23 mouse cellular contexts compared by ENCODE assay signal in genomic region chr1:133355912-133356311, GRCm38 (mm10). TPM values are rescaled to one million over a fixed set of nuclear protein-coding genes. Genes with fewer than 3 reads are reported as not detected.
A peak's percentile ranks its signal among the peaks of the same experiment; 100 is the strongest.
DNase-seq lines count a peak whose midpoint lies in the region; ATAC-seq and TF ChIP-seq lines count a peak whose summit lies in the region.
"Had no signal": no experiment of that assay in that cellular context is flagged by ENCODE, and none has a peak within 500 bp of the region (broad histone marks: within the 10 kb centered on the region; RNA-seq: fewer than 3 reads in every experiment).

No protein-coding gene starts in this region.

- TF ChIP-seq CTCF in lung, postnatal 0 days (IDR thresholded peaks at IDR 0.05), result no peak

- DNase-seq in heart, adult 8-10 months (ENCODE audit: low spot score), result no peak
- no peak for DNase-seq in lung, postnatal 0 days (ENCODE audit: low spot score)
- DNase-seq in lung, postnatal 25 days (ENCODE audit: low spot score), result no peak
- no peak for DNase-seq in retina, postnatal 1 day
- DNase-seq: adrenal gland, adult 8-10 months; adrenal gland, postnatal 36 days; cerebellum, adult 2 months; cerebellum, postnatal 10 days; gastrocnemius, postnatal 10 days; heart, adult 2 months; heart, postnatal 36 days had no signal

- H3K36me3 ChIP-seq in heart, embryonic 11.5 days (ENCODE audit: control insufficient read depth, insufficient read depth, low read length), result no peaks in the 10 kb centered on the region
- no peaks in the 10 kb centered on the region for H3K36me3 ChIP-seq in lung, postnatal 0 days (ENCODE audit: insufficient read depth, low read length)
- H3K36me3 ChIP-seq in stomach, embryonic 14.5 days (ENCODE audit: control insufficient read depth, insufficient read depth, low read length), result no peaks in the 10 kb centered on the region
- H3K36me3 ChIP-seq: embryonic facial prominence, embryonic 10.5 days; forebrain, embryonic 10.5 days; G1E; heart, embryonic 13.5 days; hindbrain, embryonic 15.5 days had no signal

- H3K4me1 ChIP-seq in heart, embryonic 11.5 days (ENCODE audit: control insufficient read depth, insufficient read depth, low read length), result no peaks in the 10 kb centered on the region; the same call in 1 of the 2 replicates
- H3K4me1 ChIP-seq in lung, postnatal 0 days (ENCODE audit: insufficient read depth, low read depth, low read length), result no peaks in the 10 kb centered on the region
- H3K4me1 ChIP-seq in stomach, embryonic 14.5 days (ENCODE audit: control insufficient read depth, insufficient read depth, low read length), result no peaks in the 10 kb centered on the region

- 0 out of 2 replicates have a peak overlapping the region, but pooled peaks have one; percentile 16 for H3K9ac ChIP-seq in heart, embryonic 11.5 days (ENCODE audit: low read depth, low read length)
- H3K9ac ChIP-seq in lung, postnatal 0 days (replicated peaks; ENCODE audit: low read depth), result no peak overlapping the region
- no peak overlapping the region for H3K9ac ChIP-seq in stomach, embryonic 14.5 days (replicated peaks; ENCODE audit: low read depth, low read length)
- H3K9ac ChIP-seq: heart, embryonic 13.5 days; hindbrain, embryonic 15.5 days had no signal

- WGBS in heart, embryonic 11.5 days (ENCODE audit: insufficient replicate concordance), result 48% methylated on average over 15 of the region's 15 CpGs
- WGBS in lung, postnatal 0 days, result 37% methylated on average over 15 of the region's 15 CpGs
- WGBS in stomach, embryonic 14.5 days, result 47% methylated on average over 15 of the region's 15 CpGs

- no peak overlapping the region for H3K4me2 ChIP-seq in heart, embryonic 11.5 days
- no peak overlapping the region for H3K4me2 ChIP-seq in lung, postnatal 0 days (replicated peaks; ENCODE audit: low read depth, low read length)
- no peak overlapping the region for H3K4me2 ChIP-seq in stomach, embryonic 14.5 days (replicated peaks; ENCODE audit: low read depth, low read length)
- H3K4me2 ChIP-seq: heart, embryonic 13.5 days; hindbrain, embryonic 15.5 days had no signal

- no peak overlapping the region for H3K4me3 ChIP-seq in heart, embryonic 11.5 days (ENCODE audit: low read depth, low read length)
- H3K4me3 ChIP-seq in lung, postnatal 0 days (ENCODE audit: low read depth, low read length), result no peak overlapping the region
- no peak overlapping the region for H3K4me3 ChIP-seq in stomach, embryonic 14.5 days (ENCODE audit: low read depth, low read length)
- H3K4me3 ChIP-seq: embryonic facial prominence, embryonic 10.5 days; erythroblast, embryonic 14.5 days; forebrain, embryonic 10.5 days; heart, adult 2 months; heart, embryonic 13.5 days; hindbrain, embryonic 15.5 days had no signal

- H3K27ac ChIP-seq in heart, embryonic 11.5 days (ENCODE audit: low read depth, low read length), result no peak overlapping the region
- H3K27ac ChIP-seq in lung, postnatal 0 days (ENCODE audit: low read length), result no peak overlapping the region
- H3K27ac ChIP-seq in stomach, embryonic 14.5 days (ENCODE audit: low read length), result no peak overlapping the region
- H3K27ac ChIP-seq: embryonic facial prominence, embryonic 10.5 days; forebrain, embryonic 10.5 days; heart, adult 2 months; heart, embryonic 13.5 days; hindbrain, embryonic 15.5 days had no signal

- H3K27me3 ChIP-seq in heart, embryonic 11.5 days (ENCODE audit: control insufficient read depth, insufficient read depth, low read length), result peaks cover 22% of the 10 kb centered on the region
- H3K27me3 ChIP-seq in lung, postnatal 0 days (replicated peaks; ENCODE audit: insufficient read depth, low read length), result 0 out of 2 replicates have a peak, but pooled peaks cover 3% of the 10 kb centered on the region
- H3K27me3 ChIP-seq in stomach, embryonic 14.5 days (ENCODE audit: control insufficient read depth, insufficient read depth, low read length), result no peaks in the 10 kb centered on the region

- no peak for TF ChIP-seq EP300 in lung, postnatal 0 days (IDR thresholded peaks at IDR 0.05)

- H3K9me3 ChIP-seq in heart, embryonic 11.5 days (replicated peaks; ENCODE audit: control insufficient read depth, low read length), result no peaks in the 10 kb centered on the region
- H3K9me3 ChIP-seq in lung, postnatal 0 days (ENCODE audit: low read length), result no peaks in the 10 kb centered on the region
- no peaks in the 10 kb centered on the region for H3K9me3 ChIP-seq in stomach, embryonic 14.5 days (ENCODE audit: control insufficient read depth, low read depth, low read length)
- H3K9me3 ChIP-seq: embryonic facial prominence, embryonic 10.5 days; forebrain, embryonic 10.5 days; G1E; heart, embryonic 13.5 days; hindbrain, embryonic 15.5 days had no signal

- ATAC-seq in heart, embryonic 11.5 days (replicated peaks; ENCODE audit: insufficient number of reproducible peaks, low FRiP score, low TSS enrichment), result no peak
- ATAC-seq in lung, postnatal 0 days, result peak; percentile 13
- ATAC-seq in stomach, embryonic 14.5 days (ENCODE audit: insufficient number of reproducible peaks, insufficient read depth, low FRiP score, low read depth), result 0 out of 2 replicates have a peak, but pooled peaks have one; percentile 38

RNA-seq across cellular contexts. Expression of gene Ren1, which starts 5.6 kb away (rescaled TPM):
- not detected in 2 replicates for polyA plus RNA-seq in heart, embryonic 11.5 days (2014; fragmentation: Nextera tagmentation; extraction: Ambion mirVana)
- total RNA-seq in heart, adult 8-10 months (2022), result under 1 TPM in 1 of 4 experiments, not detected in 3; 0.19 TPM
- polyA plus RNA-seq in lung, postnatal 0 days (2015; fragmentation: Nextera tagmentation; extraction: Ambion mirVana), result 0.61 and 1.3 TPM in 2 replicates
- 1.4 and 2.6 TPM in 2 replicates for polyA plus RNA-seq in stomach, embryonic 14.5 days (2014; fragmentation: Nextera tagmentation; extraction: Ambion mirVana)
- total RNA-seq: G1E; gastrocnemius, postnatal 10 days had no signal
- polyA plus RNA-seq: embryonic facial prominence, embryonic 10.5 days; erythroblast, embryonic 14.5 days; forebrain, embryonic 10.5 days; G1E had no signal

RNA-seq across cellular contexts. Expression of gene Etnk2, which starts 7.5 kb away (rescaled TPM):
- polyA plus RNA-seq in heart, embryonic 11.5 days (2014; fragmentation: Nextera tagmentation; extraction: Ambion mirVana), result 1.5 TPM in 2 replicates
- total RNA-seq in heart, adult 8-10 months (2022), result under 1 TPM; 0.16 to 0.69 (median 0.33) TPM
- 0.77 and 0.81 TPM in 2 replicates for polyA plus RNA-seq in lung, postnatal 0 days (2015; fragmentation: Nextera tagmentation; extraction: Ambion mirVana)
- 4.9 and 5.6 TPM in 2 replicates for polyA plus RNA-seq in stomach, embryonic 14.5 days (2014; fragmentation: Nextera tagmentation; extraction: Ambion mirVana)
- polyA plus RNA-seq: erythroblast, embryonic 14.5 days; G1E had no signal

RNA-seq across cellular contexts. Expression of gene Kiss1, which starts 34.2 kb away (rescaled TPM):
- polyA plus RNA-seq in heart, embryonic 11.5 days (2014; fragmentation: Nextera tagmentation; extraction: Ambion mirVana), result not detected in 2 replicates
- total RNA-seq in heart, adult 8-10 months (2022), result not detected
- polyA plus RNA-seq in lung, postnatal 0 days (2015; fragmentation: Nextera tagmentation; extraction: Ambion mirVana), result 15.2 and 19.2 TPM in 2 replicates
- not detected in 2 replicates for polyA plus RNA-seq in stomach, embryonic 14.5 days (2014; fragmentation: Nextera tagmentation; extraction: Ambion mirVana)
- total RNA-seq: adrenal gland, adult 8-10 months; G1E; gastrocnemius, postnatal 10 days; heart, adult 2 months; heart, postnatal 36 days had no signal
- polyA plus RNA-seq: cerebellum, adult 2 months; embryonic facial prominence, embryonic 10.5 days; embryonic facial prominence, embryonic 14.5 days; erythroblast, embryonic 14.5 days; forebrain, embryonic 10.5 days; G1E; gonadal fat pad, adult 2 months; heart, adult 2 months; heart, embryonic 13.5 days; heart, postnatal 0 days; hindbrain, embryonic 11.5 days had no signal

RNA-seq across cellular contexts. Expression of gene Golt1a, which starts 46.3 kb away (rescaled TPM):
- not detected in 2 replicates for polyA plus RNA-seq in heart, embryonic 11.5 days (2014; fragmentation: Nextera tagmentation; extraction: Ambion mirVana)
- not detected for total RNA-seq in heart, adult 8-10 months (2022)
- 0.26 and 1.2 TPM in 2 replicates for polyA plus RNA-seq in lung, postnatal 0 days (2015; fragmentation: Nextera tagmentation; extraction: Ambion mirVana)
- 1.5 and 2.8 TPM in 2 replicates for polyA plus RNA-seq in stomach, embryonic 14.5 days (2014; fragmentation: Nextera tagmentation; extraction: Ambion mirVana)
- total RNA-seq: G1E; gastrocnemius, postnatal 10 days; heart, adult 2 months; heart, postnatal 36 days had no signal
- polyA plus RNA-seq: cerebellum, adult 2 months; embryonic facial prominence, embryonic 10.5 days; embryonic facial prominence, embryonic 14.5 days; erythroblast, embryonic 14.5 days; forebrain, embryonic 10.5 days; G1E; heart, postnatal 0 days; hindbrain, embryonic 11.5 days; hindbrain, embryonic 15.5 days had no signal

Comparison
In these comparisons a context has a peak if more than half of its experiments do, and no peak if none do; other contexts are left out.
1. RNA of gene Kiss1, which starts 34.2 kb away (polyA plus RNA-seq): 15.2 to 19.2 TPM in lung, postnatal 0 days; not detected in heart, embryonic 11.5 days and not detected in stomach, embryonic 14.5 days; every median in the first group is over 10 times any median in the second.